Mouse (Mus musculus): Measurements from ENCODE around the gene Sema5b.
"Not testable (repeated sequence)": the region's sequence is repeated elsewhere in the genome, so short reads cannot be mapped to it uniquely, and the experiment has no call there.

The Sema5b gene

DNA sequence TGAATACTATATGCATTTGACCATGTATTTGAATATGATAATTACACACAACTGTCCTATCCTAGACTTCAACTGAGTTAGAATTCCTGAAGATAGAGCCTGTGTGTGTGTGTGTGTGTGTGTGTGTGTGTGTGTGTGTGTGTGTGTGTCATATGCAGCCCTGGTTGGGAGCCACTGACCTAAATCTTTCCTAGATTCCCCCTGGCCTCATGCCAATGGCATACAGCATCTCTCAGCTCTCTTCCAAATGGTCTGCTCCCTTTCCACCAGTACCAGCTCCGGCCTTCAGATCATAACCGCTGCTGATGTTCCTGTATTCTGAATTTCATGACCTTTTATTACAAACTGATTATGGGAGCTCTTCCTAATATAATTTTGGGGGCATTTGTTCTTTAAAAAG is 8.4 kb downstream of the Sema5b start:
- DNase-seq (ENCODE audit: low read depth, low spot score), result no peak

DNA sequence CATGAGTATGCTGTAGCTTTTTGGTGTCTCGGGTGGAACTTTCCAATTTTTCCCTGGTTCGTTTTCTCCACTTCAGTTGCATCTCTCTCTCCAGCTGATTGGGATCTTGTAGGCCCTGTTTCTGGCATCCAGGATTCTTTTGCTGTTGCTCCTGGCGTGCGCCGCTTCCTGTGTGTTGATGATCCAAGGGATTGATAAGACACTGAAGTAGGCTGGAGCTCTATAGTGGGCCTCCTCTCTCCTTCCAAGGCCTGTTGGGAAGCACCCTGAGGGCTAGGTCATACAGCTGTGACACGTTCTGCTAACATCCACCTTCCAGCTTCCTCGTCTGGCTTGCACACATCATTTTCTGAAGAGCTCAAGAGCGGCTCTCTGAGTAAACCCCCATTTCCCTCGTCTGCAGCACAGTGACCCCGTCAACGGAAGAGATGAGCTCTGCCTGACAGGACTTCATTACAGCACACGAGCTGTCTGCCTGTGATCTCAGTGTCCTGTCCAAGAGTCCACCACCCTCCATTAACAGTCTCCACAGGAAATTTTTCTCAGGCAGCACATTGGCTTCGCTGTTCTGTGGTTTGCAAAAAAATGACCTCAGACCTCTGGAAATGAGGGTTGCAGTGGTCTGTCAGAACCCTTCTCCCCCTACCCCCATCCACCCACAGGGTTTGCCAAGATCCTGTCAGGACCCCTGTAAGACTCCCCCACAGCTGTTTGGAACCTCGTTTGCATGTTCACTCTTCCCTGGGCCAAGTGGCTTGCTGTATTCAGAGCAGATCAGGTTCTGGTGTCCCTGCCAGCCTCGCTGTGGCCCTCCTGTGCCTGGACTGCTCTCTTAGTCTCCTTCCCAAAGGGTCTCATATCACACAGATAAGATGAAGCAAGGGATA is 14.9 kb downstream of the Sema5b start:
- DNase-seq (ENCODE audit: low read depth, low spot score), result no peak

DNA sequence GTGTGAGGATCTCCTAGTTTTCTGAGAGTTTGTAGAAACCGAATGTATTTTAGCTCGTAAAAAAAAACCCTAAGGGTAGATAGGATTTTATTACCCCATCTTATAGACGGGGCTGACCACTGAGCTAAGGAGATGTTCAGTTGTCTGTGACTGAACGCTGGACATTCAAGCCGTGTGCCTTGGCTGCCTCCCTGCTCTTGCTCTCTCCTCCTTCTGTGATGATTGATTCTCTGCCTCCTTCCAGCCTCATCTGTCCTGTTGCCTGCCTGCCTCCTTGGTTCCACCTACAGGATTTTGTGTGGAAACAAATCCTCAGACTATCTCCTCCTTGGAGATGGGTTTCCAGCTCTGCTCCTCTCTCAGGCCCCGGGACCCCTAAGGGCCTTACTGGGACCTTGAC is 16.1 kb downstream of the Sema5b start:
- DNase-seq (ENCODE audit: low read depth, low spot score), result no peak

DNA sequence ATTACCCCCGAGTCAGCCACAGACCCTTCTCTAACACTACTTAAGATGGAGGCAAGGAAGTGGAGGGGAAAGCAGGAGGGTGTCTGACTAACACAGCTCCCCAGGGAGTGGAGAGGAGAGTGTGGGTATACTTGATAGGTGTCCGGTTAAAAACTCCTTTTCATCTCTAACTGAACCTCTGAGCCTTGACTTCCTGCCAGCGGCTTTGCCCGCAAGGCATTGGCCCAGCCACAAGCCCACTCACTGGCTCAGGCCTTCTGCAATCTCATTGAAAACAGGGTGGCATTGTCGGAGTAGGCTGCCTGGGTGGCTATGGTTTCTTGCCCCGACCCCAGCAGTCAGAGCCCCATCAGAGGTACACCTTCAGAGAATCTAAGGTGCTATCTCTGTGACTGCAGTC is 20.6 kb downstream of the Sema5b start:
- DNase-seq (ENCODE audit: low read depth, low spot score), result no peak

DNA sequence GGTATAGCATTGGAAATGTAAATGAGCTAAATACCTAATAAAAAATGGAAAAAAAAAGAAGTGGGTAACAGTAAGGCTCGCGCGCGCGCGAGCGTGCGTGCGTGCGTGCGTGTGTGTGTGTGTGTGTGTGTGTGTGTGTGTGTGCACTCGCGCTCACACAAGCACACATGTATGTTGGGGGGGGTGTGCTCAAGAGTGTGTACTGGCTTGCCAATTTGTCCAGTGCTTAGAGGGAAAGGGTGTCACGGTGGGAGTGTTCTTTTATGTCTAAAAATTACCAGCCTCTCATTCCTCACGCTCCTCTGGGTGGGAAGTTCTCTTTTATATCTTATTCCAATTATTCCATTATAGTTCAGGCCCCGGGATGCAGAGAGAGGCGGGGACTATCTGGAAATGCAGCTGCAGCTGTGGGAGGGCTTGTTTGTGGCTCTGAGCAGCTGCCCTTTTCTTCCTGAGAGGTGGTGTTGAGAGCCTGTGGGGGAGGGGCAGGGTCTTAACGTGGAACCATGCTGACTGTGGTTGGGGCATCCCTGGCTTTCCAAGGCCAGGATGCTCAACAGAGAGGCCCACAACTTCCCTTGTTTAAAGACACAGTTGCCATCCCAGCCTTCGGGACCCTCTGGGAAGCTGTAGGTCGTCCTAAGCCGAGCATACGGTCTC is 23.4 kb downstream of the Sema5b start:
- DNase-seq (ENCODE audit: low read depth, low spot score), result peak; percentile 63

DNA sequence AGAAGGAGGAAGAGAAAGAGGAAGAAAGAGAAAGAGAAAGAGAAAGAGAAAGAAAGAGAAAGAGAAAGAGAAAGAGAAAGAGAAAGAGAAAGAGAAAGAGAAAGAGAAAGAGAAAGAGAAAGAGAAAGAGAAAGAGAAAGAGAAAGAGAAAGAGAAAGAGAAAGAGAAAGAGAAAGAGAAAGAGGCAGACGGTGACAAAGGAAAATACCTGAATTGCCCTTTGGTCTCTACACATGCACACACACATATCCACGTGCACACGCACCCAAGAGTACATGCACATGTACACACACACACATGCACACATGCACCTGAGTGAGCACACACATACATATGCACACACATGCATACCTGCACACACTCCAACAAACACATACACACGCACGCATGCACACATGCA is 24.7 kb downstream of the Sema5b start:
- DNase-seq (ENCODE audit: low read depth, low spot score), result not testable (repeated sequence)

DNA sequence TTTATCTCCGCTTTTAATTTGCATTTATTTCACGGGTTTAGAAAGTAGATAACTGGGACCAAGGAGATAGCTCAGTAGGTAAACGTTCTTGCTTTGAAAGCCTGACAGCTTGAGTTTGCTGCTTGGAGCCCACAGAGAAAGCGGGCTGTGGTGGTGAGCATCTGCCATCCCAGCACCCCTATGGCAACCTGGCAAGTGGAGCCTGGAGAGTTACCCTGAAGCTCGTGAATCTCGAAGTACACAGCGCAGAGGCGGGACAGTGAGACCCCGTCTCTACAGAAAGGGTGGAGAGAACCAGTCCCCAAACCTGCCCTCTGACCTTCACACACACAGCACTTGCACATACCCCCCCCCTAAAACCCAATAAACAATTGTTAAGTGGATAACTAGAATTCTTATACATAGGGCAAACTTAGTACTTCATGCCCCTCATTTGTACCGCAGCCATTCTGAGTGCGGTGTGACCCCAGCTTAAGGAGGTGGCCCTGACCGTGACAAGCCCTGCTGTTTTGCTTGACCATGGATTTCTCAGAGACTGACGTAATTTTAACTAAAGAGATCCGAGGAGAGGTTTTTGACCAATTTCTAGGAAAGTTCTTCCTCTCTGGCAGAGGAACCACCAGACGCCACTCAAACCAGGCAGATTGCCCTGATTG is 27.4 kb downstream of the Sema5b start:
- no peak for DNase-seq (ENCODE audit: low read depth, low spot score)

DNA sequence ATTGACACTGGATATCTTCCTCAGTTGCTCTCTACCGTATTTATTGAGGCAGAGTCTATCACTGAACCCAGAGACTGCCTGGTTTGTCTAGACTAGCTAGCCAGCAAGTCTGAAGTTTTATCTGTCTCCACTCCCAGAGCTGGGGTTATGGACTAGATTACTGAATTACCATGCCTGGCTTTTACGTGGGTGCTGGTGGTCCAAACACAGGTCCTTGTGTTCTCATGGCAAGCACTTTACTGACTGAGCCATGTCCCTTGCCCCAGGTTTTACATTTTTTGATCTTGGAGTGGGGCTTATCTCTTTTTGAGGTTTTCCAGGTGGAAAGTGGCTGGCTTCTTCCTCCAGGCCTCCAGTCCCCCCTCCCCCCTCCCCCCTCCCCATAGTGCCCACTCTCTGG is 28.4 kb downstream of the Sema5b start:
- DNase-seq (ENCODE audit: low read depth, low spot score), result no peak

DNA sequence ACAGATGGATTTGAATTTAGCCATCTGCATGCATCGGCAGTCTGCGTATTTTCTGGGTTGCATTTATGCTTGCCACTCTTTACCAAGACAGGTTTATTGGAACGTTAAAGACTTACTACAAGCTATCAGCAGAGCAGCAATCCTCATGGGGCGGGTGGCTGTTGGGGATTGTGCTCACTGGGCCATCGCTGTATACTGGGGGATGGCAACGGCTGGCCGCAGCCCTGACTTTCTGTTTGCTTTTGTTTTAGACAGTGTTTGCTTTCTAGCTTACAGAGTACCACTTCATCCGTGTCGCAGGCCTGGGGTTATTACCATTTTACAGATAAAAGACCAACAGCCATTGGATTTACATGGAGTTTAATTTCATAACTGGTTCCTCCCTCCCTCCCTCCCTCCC is 28.8 kb downstream of the Sema5b start:
- no peak for DNase-seq (ENCODE audit: low read depth, low spot score)

DNA sequence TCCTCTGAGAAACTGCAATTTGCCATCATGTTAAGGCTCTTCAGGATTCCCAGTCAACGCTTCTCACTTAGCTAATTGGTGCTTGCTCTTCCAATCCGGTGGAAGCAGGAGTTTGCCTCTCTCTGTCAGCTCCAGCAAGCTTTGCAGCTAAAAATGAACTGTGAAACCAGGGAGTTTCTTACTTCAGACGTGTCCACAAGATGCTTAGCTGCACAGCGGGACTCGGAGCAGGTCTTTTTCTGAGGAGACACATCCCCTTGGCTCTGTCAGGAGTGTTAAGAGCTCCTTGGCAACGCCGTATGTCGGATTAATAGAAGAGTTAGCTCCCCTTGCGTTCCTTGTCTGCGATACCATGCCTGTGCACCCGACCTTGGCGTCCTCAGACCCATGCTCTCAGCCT is 29.7 kb downstream of the Sema5b start:
- DNase-seq (ENCODE audit: low read depth, low spot score), result no peak

DNA sequence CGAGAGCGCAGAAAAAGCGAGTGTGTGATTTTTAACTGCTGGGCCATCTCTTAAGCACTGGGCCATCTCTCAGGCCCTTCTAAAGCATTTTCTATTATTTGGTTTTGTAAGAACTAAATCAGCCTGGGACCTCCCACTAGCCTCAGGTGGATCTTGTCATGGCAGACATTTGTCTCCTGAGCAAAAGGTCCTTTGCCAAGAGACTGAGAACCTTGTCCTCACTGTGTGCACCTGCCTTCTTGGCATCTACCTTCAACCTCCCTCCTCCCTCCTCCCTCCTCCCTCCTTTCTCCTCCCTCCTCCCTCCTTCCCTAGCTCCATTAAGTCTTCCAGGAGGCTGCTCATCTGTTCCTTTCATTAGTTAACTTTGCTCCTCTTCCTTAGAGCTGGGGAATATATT is 32.6 kb downstream of the Sema5b start:
- no peak for DNase-seq (ENCODE audit: low read depth, low spot score)

DNA sequence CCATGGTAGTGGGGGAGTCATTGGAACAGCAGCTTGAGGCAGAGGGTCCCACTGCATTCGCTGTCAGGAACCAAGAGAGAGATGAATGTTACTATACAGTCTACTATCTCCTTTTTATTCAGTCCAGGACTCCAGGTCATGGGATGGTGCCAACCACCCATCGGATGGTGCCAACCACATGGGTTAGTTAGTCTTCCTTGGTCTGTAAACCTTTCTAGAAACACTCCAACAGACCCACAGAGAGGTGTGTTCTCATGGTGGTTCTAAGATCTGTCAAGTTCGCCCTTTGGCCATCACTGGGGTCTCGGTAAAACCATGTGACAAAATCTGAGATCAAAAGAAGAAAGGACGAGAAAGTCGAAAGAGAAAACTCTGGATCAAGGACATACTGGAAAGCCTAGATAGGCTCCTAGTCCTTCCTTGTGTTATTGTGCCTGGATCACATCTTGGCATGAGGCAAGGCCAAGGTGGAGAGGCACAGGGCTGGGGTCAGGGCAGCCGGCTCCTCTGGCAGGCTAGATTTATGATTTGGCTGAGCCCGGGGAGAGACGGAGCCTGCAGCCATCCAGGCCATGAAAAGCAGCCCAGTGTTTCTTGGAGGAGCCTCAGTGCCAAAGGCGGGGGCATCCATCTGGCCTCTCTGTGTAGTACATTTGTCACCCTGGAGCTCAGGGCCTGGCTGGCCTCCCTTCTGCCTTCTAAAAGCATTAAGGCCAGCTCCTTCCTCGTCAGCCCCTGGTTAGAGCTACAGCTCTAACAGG is 36.4 kb downstream of the Sema5b start:
- DNase-seq (ENCODE audit: low read depth, low spot score), result no peak

DNA sequence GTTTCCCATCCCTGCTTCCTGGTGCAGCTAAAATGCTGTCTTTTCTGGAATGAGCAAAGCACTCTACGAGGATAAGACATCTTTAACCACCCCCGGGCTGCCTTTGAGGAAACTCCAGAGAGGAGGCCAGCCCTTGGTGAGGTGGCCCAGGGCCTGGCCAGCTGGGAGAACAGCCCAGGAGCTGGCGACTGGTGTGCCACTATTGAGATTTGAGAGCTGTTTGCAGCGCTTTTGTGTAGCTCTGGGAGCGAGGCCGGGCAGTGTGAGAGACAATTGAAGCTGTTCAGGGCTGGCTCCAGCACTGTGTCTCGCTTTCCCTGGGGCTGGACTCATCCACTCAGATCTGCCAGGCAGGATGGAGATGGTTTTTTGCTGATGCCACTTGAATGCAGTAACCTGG is 40.4 kb downstream of the Sema5b start:
- DNase-seq (ENCODE audit: low read depth, low spot score), result no peak

DNA sequence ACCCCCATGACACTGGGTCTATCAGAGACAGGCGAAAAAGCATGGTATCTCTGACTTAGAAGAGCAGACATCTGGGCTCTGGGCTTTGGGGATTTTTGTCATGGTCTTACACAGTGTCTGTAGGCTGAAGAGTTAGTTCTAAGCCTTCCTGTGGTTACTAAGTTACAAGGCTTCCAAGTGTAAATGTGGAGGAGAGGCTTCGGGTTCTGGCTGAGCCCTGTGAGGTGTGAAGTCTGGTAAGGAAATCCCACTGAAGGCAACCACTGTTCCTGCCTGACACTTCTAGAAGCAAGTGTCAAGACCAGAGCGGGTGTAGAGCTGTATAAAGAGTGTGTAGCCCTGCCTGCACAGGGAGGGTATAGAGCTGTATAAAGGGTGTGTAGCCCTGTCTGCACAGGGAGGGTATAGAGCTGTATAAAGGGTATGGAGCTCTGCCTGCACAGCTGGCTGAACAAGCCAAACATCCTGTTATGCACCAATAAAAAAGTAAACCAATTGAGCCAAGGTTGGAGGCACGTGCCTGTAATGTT is 42.7 kb downstream of the Sema5b start:
- no peak for DNase-seq (ENCODE audit: low read depth, low spot score)

DNA sequence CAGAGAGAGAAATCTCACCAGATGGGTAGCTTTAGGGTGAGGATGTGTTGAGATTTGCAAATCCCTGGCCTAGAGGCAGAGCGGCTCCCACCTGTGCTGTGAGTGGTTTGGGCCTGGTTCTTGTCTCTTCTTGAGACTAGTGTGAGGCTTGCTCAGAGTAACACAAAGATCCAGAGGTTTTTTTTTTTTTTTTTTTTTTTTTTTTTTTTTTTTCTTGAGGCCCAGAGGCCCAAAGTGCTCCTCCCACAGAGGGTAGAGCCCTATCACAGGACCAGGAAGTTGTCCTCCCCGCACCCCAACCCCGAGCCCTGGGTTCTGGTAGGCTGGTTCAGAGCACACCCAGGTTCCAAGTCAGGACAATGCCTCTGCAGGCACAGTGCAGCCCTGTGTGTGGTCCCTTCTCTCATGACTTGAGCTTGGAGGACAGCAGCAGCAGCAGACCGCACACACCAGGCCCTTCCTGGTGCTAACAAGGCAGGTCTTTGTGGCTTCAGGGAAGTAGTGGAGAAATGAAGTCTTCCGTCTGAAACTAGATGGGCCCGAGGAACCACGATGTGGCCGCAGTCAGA is 44.3 kb downstream of the Sema5b start:
- peak; percentile 96 for DNase-seq (ENCODE audit: low read depth, low spot score)

DNA sequence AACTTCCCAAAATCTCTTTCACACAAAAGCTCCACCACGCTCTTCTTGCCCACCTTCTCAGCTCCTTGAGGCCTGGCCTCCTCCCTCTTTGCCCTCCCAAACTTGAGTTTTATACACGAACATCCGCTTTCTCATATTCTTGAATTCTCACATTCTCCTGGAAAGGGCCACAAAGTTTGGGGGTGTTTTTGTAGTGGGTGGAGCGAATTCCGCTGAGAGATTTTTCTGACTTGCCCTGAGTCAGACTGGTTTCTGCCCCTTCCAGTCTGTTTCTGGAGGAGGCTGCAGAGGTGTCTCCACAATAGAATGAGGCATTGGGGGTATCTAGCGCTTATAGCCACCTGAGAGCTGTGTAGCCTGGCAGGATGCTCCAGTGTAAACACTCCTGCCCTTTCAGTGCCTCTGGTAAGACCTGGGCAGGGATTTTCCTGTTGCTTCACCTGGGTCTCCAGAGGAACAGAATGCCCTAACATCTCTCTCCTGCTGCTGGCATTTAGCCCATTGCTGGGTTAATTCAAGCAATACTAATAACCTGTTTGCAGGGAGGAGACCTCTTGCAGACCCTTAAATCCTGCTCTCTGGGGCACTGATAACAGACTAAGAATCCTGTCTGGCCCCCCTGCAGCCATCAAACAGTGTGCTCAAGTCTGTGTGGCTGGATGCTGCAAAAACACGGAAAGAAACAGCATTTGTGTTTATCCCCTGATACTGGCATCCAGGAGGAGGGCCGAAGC is 46.3 kb downstream of the Sema5b start:
- no peak for DNase-seq (ENCODE audit: low read depth, low spot score)

DNA sequence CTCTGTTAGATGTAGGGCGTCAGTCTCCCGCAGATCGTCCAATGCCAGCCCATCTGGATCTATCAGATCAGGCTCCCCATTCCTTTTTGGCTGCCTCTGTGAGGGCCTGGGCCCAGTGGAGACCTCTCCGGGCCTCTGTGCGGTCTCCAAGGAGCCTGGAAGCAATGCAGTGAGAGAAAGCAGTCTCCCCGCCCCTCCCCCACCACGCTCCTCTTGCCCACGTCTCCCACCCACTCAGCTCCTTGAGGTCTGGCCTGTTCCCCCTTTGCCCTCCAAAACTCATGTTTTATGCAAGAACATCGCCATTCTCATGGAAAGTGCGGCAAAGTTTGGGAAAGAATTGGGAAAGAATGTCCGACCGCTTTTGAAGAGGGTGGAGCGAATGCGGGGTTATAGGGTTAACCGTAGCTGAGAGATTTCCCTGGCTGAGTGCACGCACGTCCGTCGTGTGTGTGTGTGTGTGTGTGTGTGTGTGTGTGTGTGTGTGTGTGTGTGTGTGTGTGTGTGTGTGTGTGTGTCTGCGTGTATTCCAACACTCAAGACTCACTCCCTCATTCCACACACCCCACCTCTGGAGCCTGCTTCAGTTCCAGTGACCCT is 47.0 kb downstream of the Sema5b start:
- DNase-seq (ENCODE audit: low read depth, low spot score), result peak; percentile 98

DNA sequence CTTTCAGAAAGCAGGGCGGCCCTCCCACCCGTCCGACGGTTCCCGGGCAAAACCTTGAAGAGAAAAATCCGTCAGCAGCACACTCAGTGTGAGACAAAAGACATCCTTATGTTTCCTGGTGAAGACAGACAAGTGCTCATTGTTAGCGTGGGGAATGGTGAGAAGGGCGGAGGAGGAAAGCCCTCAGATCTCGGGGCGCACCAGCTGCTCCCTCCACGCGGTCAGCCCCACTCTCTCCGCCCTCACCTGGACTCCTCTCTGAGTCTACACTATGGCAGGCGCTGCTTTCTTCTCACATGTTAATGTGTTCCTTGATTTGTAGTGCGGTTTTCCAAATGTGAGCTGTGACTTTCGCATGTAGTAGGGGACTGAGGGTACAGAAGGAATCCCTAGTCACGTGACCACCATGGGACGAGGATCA is 47.8 kb downstream of the Sema5b start:
- peak; percentile 90 for DNase-seq (ENCODE audit: low read depth, low spot score)

DNA sequence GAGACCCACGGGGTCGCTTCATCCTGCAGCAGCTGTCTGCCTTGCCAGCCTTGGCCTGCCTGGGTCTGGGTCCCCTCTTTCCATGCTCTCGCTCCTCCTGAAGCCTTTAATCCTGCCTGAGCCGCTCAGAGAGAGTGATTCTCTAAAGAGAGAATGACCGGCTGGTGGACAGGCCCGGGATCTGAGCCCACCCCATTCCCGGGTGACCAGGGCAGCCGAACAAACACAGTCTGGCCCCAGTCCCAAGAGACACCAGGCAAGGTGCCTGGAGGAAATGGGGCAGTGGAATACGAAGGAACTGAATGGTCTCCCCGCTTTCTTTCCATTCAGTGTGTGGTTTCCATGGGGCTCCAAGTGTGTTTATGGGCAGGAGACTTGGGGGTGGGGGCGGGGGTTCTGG is 50.8 kb downstream of the Sema5b start:
- DNase-seq (ENCODE audit: low read depth, low spot score), result no peak
